Mouse (Mus musculus) erythroid progenitor cell, adult 5-6 weeks (primary cell): ENCODE data around the gene Prkag3. TPM values are rescaled to one million over a fixed set of nuclear protein-coding genes. Genes with fewer than 3 reads are reported as not detected.
A peak's percentile ranks its signal among the peaks of the same experiment; 100 is the strongest.

ENCODE experiments used
- ATAC-seq: replicated peaks from 2 replicates; pipeline ENCODE4 v1.8.0; 2016; ENCODE audit warnings: moderate number of reproducible peaks, mild to moderate bottlenecking, moderate TSS enrichment, inconsistent platforms; ENCODE audit not compliant: poor library complexity, low FRiP score, severe bottlenecking
- total RNA-seq, 2 experiments: library from RNA; stranded (forward) in 1 of 2; stranded (reverse) in 1 of 2; fragments of 150-400 nt in 1 of 2; fragments of 186-747, 209-891 nt in 1 of 2; gene quantifications; 2 replicates each; pipeline versions ENCODE4 v1.2.3 to v1.2.4; 2015 to 2017; ENCODE audit warnings: low replicate concordance in 2 of 2

The Prkag3 gene
- total RNA-seq (2015; ENCODE audit: low replicate concordance) (not detected in 2 replicates), total RNA-seq (2017; ENCODE audit: low replicate concordance) (not detected in 2 replicates)

DNA sequence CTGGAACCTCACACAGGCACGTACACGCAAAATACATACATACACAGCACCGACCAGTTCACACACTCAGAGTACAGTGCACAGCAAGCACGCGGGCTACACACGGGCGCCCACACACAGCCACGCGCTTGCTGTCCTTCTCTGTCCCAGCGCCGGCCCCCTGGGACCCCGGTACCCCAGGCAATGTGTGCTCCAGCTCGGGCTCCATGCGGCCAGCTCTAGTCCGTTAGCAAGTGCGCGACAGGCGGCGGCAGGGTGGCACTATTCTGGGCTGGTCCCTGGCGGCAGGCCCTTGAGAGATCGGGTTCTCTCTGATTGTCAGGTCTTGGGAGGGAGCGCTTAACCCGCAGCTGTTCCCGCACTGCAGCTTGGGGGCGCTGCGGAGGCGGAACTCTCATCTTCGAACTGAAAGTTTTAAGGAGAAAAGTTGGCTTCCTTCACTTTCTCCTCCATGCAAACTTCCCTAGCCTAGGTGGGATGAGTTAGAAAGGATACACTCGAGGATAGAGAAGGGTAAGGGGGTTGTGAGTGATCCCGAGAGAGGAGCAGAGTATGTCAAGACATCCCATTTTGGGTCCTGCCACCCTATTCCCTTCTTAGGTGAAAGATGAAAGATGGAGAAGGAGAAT lies at the start of gene Prkag3:
Prkag3 (minus strand) TSS at position 579 of the 629 bp plus-strand sequence.
- ATAC-seq, result no peak

DNA sequence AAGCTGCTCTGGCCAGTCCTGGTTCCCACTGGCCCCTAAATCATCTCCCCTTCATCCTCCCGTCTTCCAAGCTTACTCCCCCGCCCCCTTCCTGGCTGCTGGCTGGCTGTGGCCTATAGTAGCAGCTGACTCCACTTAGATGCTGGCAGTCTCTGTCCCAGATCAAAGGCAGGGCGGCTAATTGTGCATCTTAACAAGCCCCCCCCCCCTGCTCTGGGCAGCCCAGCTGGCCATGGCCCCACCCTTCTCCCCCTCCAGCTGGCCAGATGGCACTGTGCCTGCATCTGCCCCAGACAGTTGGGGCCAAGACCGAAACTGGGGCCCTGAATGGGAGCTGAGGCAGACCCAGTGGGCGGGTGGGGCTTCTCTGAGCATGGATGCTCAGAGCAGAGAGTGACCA lies 48.4 kb upstream of the Prkag3 start:
- ATAC-seq, result no peak

GRCm38 (mm10) chr1:74795145-74795529 lies 46.1 kb upstream of the Prkag3 start:
- ATAC-seq, result no peak

GRCm38 (mm10) chr1:74794487-74795144 lies 45.6 kb upstream of the Prkag3 start:
- no peak for ATAC-seq

DNA sequence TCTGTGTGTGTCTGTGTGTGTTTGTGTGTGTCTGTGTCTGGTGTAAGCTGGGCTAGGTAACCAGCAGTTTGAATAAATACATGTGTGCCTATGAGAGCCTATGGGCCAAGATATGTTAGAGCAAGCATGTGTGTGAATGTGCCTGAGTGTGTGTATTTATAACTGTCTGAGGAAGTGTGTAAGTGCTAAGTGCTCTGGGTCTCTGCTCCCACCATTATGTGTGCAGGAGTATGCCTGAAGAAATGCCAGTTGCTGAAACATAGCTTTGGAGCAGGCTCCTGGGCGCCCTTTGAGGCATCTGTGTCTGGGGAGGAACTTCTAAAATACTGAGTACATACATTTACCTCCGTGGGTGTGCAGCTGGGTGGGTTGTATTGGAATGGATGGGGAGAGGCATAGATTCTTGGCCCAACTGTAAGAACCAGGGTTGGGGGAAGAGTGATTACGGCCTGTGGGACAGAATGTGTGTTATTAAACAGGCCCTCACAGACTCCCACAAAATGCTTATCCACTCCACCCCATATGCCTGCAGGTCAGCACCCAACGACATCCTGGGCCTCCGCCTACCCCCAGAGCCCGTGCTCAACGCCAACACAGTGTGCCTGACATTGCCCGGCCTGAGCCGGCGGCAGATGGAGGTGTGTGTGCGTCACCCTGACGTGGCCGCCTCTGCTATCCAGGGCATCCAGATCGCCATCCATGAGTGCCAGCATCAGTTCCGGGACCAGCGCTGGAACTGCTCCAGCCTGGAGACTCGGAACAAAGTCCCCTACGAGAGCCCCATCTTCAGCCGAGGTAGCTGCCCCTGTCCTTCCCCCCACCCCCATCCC lies 44.0 kb upstream of the Prkag3 start:
- no peak for ATAC-seq

GRCm38 (mm10) chr1:74791249-74791648 lies 42.2 kb upstream of the Prkag3 start, which contains the start of gene Wnt10a:
Wnt10a (plus strand) TSS chr1:74791516.
- no peak for ATAC-seq

DNA sequence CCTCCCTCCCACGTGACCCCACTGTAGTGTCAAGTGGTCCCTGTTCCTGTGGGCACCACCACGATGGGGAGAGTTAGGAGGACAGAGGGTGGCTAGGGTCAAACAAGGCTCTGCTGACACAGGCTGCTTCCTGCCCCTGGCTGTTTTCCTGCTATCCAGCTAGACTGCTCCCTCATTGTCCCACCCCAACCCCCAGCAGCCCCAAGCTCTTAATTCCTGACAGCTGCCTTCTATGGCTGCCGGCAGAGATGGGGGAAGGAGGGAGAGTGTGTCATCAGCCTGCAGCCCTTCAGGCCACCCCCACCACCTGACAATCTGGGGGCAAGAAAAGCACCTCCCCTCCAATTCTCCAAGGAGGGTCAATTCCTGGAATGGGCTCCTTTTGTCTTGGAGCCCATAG lies 41.1 kb upstream of the Prkag3 start:
- ATAC-seq, result no peak

- ATAC-seq, result no peak
These were observed 39.7 kb upstream of the Prkag3 start for GRCm38 (mm10) chr1:74788603-74789176.

- no peak for ATAC-seq
These were observed 38.8 kb upstream of the Prkag3 start for GRCm38 (mm10) chr1:74787846-74788245.

- no peak for ATAC-seq
These were observed 35.2 kb upstream of the Prkag3 start for GRCm38 (mm10) chr1:74784041-74784759.

DNA sequence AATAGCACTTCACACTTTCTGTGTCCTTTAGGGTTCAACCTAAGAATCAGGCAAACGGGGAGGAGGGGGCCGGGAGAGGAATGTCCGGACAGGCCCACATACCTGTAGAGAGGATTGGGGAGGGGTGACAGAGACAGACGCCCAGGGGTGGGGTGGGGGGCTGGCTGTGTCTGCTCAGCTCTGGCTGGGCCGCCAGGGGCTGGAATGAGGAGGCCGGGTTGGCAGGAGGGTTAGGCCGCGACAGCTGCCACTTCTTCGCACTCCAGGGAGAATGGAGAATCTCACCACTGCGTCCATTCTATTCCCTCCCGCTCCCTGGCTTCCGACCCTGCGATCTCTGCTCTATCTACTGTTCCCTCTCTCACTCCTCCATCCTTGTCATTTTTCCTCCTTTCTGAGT lies 34.5 kb upstream of the Prkag3 start:
- no peak for ATAC-seq

- no peak for ATAC-seq
These were observed 33.0 kb upstream of the Prkag3 start for GRCm38 (mm10) chr1:74782045-74782444.

GRCm38 (mm10) chr1:74778934-74779486 lies 30.0 kb upstream of the Prkag3 start:
- no peak for ATAC-seq

DNA sequence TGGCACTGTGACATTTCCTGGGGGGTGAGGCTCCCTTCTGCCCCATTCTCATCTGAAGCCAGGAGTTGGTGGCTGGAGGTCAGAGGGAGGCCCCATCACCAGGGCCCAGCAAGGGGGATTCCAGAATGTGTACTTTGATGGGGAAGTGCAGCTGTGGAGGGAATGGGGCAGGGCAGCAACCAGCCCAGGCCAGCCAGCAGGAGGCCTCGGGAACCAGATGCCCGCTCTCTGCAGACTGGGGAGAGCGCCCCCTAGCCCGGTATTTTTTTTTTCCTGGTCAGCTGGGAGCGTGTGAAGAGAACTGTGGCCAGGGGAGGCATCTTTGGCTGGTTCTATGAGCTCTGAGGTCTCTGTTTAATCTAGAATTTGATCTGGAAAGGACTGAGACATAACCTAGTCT lies 26.8 kb upstream of the Prkag3 start:
- ATAC-seq, result no peak

GRCm38 (mm10) chr1:74774062-74774461 lies 25.0 kb upstream of the Prkag3 start:
- ATAC-seq, result no peak

DNA sequence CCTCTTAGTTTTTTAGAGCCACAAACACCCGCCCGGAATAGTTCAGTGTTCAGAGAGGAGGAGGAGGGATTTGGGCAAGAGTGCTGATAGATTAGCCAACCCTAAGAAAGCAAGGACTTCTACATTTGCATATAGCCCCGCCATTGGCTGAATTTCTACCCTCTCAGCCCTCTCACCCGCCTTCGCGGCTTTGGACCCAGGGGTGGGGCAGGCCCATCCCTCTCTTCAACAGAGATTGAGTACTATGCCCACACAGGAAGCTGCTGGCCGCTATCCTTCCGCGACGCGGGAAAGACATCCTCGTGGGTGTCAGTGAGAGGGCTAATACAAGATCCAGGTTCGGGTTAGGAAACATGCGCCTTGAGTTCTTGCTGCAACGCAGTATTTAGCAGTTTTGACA lies 24.1 kb upstream of the Prkag3 start:
- no peak for ATAC-seq

DNA sequence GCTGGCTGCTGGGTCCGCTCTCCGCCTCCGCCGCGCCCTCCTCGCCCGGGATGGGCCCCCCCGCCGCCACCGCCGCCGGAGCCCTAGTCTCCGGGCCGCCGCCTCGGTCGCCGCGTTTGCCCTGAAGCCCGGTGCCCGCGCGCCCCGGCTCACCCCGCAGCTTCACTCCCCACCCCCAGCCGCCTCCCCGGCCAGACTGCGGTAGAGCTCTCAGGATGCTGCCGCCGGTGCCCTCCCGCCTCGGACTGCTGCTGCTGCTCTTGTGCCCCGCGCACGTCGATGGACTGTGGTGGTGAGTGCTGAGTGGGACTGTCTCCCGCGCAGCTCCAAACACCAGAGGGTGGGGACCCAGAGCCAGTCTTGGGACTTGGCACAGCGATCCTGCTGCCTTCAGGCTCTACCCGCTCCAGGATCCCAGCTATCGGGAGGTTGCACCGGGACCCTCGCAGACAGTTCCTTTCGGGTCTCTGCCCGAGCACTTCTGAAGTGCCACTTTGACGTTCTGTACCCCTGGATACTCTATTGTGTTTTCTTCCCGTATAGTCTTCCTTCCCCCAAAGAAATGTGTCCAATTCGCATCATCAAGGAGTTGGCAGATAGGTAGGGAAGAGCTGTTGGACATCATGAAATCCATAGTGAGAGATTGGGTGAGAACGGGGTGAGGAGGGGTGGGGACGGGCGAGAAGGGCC lies 23.1 kb upstream of the Prkag3 start:
- ATAC-seq, result 0 out of 2 replicates have a peak, but pooled peaks have one; percentile 19

DNA sequence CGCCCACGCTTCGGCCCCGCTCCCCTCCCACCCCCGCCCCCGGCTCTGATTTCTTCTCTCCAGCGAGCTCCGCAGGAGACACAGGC lies 22.7 kb upstream of the Prkag3 start, which contains the start of gene Wnt6:
Wnt6 (plus strand) TSS at position 48 of the 86 bp plus-strand sequence.
- no peak for ATAC-seq

DNA sequence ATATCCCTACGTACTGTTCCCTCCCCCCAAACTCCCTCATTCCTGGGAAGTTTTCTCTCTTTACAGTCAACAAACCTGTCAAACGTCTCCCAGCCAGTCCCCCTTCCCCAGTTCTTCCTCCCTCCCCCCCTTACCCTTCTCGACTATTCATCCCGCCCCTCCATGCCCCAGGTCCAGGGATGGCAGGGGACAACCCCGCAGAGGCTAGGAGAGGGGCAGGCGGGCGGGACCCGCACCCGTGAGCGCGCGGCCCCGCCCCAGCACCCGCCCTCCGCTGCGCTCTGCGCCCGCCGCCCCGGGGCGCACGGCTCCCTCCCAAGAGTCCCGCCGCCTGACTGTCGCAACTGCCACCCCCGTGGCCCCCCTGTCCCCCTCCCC lies 22.4 kb upstream of the Prkag3 start:
- no peak for ATAC-seq
